Mouse (Mus musculus): ENCODE results near the gene Spata2.
A peak's percentile ranks its signal among the peaks of the same experiment; 100 is the strongest.

DNA sequence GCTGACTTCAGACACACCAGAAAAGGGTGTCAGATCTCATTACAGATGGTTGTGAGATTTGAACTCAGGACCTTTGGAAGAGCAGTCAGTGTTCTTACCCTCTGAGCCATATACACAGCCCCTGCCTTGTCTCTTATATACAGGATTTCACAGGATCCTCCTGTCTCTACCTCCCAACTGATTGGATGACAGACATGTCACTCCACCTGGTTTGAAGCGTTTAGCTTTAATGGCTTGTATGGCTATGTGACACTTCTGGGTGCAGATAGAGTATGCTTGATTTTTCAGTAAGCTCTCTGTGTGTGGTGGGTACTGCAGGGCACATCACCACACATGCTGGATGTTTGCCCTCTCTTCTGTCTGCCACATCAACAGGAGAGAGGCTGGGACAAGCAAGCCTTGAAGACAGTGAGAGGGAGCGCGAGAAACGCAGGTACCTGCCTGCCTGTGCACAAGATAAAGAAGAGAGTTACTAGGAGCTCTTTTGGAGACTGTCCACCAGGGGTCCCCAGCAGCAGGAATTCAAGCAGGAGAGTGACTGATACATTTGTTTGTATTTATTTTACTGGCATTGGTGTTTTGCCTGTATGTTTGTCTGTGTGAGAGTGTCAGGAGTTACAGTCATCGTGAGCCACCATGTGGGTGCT, 27.0 kb upstream of the Spata2 start:
- TF ChIP-seq CTCF (IDR thresholded peaks at IDR 0.05; ENCODE audit: low read depth) (peak; percentile 57), EP300 (IDR thresholded peaks at IDR 0.05; ENCODE audit: low read depth) (no peak)
